Comparison of ENCODE assay signal across 8 mouse cellular contexts in the genomic region with DNA sequence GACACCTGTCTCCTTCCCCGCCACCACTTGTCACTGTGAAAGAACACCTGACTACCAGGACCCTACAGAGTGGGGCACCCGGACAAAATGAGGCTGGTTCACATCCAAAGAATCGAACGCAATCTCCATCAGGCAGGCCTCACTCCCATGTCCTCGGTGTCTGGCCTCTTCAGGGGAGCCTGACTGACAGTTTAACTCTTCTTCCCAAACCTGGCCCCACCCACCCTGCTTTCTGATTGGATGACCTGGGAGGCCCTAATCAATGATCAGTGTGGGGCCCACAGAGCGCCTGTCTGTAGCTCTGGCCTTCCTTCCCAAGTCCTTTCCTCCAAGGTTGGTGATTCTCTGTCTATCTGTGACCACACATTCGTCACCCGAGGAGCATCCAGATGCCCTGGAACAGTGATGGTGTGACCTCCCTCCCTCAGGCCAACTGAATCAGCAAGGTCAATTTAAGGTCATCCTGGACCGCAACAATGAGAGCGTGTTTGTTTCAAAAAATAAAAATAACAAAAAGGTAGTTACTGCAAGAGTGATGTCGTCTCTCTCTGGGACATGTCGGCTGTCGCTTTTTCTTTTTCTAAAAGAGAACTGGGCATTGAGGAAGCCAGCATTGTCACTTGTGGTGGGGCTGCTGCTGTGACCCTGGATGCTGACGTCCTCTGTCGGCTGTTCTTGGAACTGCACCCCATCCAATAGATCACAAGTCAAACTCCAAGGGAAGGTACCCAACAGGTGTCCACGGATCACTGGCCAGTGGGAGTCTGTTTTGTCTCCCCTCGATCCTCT. TPM values are rescaled to one million over a fixed set of nuclear protein-coding genes. Genes with fewer than 3 reads are reported as not detected.
A peak's percentile ranks its signal among the peaks of the same experiment; 100 is the strongest.
DNase-seq lines count a peak whose midpoint lies in the region; ATAC-seq and TF ChIP-seq lines count a peak whose summit lies in the region.

No protein-coding gene starts in this region.

- H3K36me3 ChIP-seq in neural tube, embryonic 15.5 days, result no peaks in the 10 kb centered on the region
- H3K36me3 ChIP-seq in stomach, postnatal 0 days (ENCODE audit: control insufficient read depth, insufficient read depth, low read length), result no peaks in the 10 kb centered on the region

- H3K4me3 ChIP-seq in gastrocnemius, adult 2 months, result no peak overlapping the region
- no peak overlapping the region for H3K4me3 ChIP-seq in neural tube, embryonic 15.5 days (replicated peaks)
- H3K4me3 ChIP-seq in stomach, postnatal 0 days (ENCODE audit: low read depth, low read length), result no peak overlapping the region

- WGBS in neural tube, embryonic 15.5 days, result 32% methylated on average over 17 of the region's 17 CpGs
- WGBS in stomach, postnatal 0 days, result 69% methylated on average over 17 of the region's 17 CpGs

- no peak overlapping the region for H3K4me2 ChIP-seq in neural tube, embryonic 15.5 days
- no peak overlapping the region for H3K4me2 ChIP-seq in stomach, postnatal 0 days (replicated peaks; ENCODE audit: low read depth)

- peak; percentile 32 for TF ChIP-seq CTCF in gastrocnemius, adult 2 months (IDR thresholded peaks at IDR 0.05)
- peak; percentile 51 for TF ChIP-seq CTCF in stomach, postnatal 0 days (IDR thresholded peaks at IDR 0.05; ENCODE audit: low read depth)

- no peak for ATAC-seq in neural tube, embryonic 15.5 days (ENCODE audit: low FRiP score)
- no peak for ATAC-seq in stomach, postnatal 0 days (ENCODE audit: low FRiP score, low TSS enrichment)

- no peak for DNase-seq in gastrocnemius, adult 2 months
- DNase-seq in gastrocnemius, postnatal 10 days, result no peak
- DNase-seq in neural tube, embryonic 10.5 days (ENCODE audit: extremely low spot score, low spot score), result peak; percentile 52
- DNase-seq in induced T-regulatory cell, adult 2 months (ENCODE audit: low read depth), result peak; percentile 34
- no peak for DNase-seq in stomach, postnatal 0 days (ENCODE audit: low spot score)
- no peak for DNase-seq in right cerebral cortex, adult 18-20 months
- no peak for DNase-seq in right cerebral cortex, postnatal 25 days

- H3K27me3 ChIP-seq in neural tube, embryonic 15.5 days (replicated peaks), result 0 out of 2 replicates have a peak, but pooled peaks cover 4% of the 10 kb centered on the region
- H3K27me3 ChIP-seq in stomach, postnatal 0 days (ENCODE audit: control insufficient read depth, insufficient read depth, low read length), result no peaks in the 10 kb centered on the region

- peaks cover 23% of the 10 kb centered on the region for H3K4me1 ChIP-seq in neural tube, embryonic 15.5 days
- no peaks in the 10 kb centered on the region for H3K4me1 ChIP-seq in stomach, postnatal 0 days (replicated peaks; ENCODE audit: control insufficient read depth, insufficient read depth)

- no peak for TF ChIP-seq EP300 in stomach, postnatal 0 days (optimal IDR thresholded peaks at IDR 0.05)

- no peak overlapping the region for H3K9ac ChIP-seq in neural tube, embryonic 15.5 days (replicated peaks)
- H3K9ac ChIP-seq in stomach, postnatal 0 days (ENCODE audit: low read length), result no peak overlapping the region

- no peaks in the 10 kb centered on the region for H3K9me3 ChIP-seq in neural tube, embryonic 15.5 days (replicated peaks)
- no peaks in the 10 kb centered on the region for H3K9me3 ChIP-seq in stomach, postnatal 0 days (ENCODE audit: control insufficient read depth, low read length)

- H3K27ac ChIP-seq in gastrocnemius, adult 2 months, result no peak overlapping the region
- H3K27ac ChIP-seq in neural tube, embryonic 15.5 days (replicated peaks), result no peak overlapping the region
- H3K27ac ChIP-seq in stomach, postnatal 0 days (replicated peaks), result no peak overlapping the region

- intact Hi-C loops in gastrocnemius, adult 2 months (cut with DNase I), result no loop called here

RNA-seq across cellular contexts. Expression of a gene that starts 28.7 kb away (rescaled TPM):
- total RNA-seq in gastrocnemius, adult 2 months (2021), result 10 to 100 TPM; 66.3 to 72.4 TPM
- 10 to 100 TPM; 64.8 to 87.4 TPM for total RNA-seq in gastrocnemius, postnatal 10 days (2021)
- 64.5 and 67.1 TPM in 2 replicates for polyA plus RNA-seq in neural tube, embryonic 15.5 days (2015; fragmentation: Nextera tagmentation; extraction: Ambion mirVana)
- polyA plus RNA-seq in stomach, postnatal 0 days (2015; fragmentation: Nextera tagmentation; extraction: Ambion mirVana), result 76.8 and 85.8 TPM in 2 replicates

Comparison
In these comparisons a context has a peak if more than half of its experiments do, and no peak if none do; other contexts are left out.
1. DNase-seq: peak in neural tube, embryonic 10.5 days (single experiment) and induced T-regulatory cell, adult 2 months (single experiment); none in gastrocnemius, adult 2 months (single experiment), gastrocnemius, postnatal 10 days (single experiment), stomach, postnatal 0 days (single experiment), right cerebral cortex, adult 18-20 months (single experiment) and right cerebral cortex, postnatal 25 days (single experiment).